ENCODE assay signal across 8 mouse cellular contexts in the genomic region with DNA sequence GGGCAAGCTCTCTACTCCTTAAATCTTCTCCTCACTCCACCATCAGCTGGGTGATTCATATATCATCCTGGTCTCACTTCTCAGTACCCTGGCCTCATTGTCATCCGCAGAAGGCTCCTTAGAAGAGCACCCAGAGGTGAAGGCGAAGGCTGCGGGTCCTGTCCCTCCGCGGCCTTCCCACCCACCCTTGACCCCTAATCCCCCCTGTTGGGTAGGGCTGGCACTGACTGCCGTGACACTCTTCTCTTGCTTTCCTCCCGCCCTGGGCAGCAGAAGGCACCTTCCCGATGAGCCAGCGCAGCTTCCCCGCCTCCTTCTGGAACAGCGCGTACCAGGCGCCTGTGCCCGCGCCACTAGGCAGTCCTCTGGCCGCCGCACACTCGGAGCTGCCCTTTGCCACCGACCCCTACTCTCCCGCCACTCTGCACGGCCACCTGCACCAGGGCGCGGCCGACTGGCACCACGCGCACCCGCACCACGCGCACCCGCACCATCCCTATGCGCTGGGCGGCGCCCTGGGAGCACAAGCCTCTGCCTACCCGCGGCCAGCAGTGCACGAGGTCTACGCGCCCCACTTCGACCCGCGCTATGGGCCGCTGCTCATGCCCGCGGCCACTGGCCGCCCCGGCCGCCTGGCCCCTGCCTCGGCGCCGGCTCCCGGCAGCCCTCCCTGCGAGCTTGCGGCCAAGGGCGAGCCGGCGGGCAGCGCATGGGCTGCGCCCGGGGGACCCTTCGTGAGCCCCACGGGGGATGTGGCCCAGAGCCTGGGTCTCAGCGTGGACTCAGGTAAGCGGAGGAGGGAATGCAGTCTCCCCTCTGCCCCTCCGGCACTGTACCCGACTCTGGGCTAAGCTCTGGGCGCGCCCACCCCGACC. TPM values are rescaled to one million over a fixed set of nuclear protein-coding genes. Genes with fewer than 3 reads are reported as not detected.
DNase-seq lines count a peak whose midpoint lies in the region; ATAC-seq lines count a peak whose summit lies in the region.

No protein-coding gene starts in this region.

- H3K36me3 ChIP-seq in megakaryocyte, embryonic 14.5 days (replicated peaks; ENCODE audit: low read length): no peaks in the 10 kb centered on the region
- no peaks in the 10 kb centered on the region for H3K36me3 ChIP-seq in limb, embryonic 10.5 days
- no peaks in the 10 kb centered on the region for H3K36me3 ChIP-seq in stomach, embryonic 15.5 days

- no peak for ATAC-seq in megakaryocyte, adult 5-6 weeks (ENCODE audit: poor library complexity, severe bottlenecking)
- peak; percentile 61; the same call in 1 of the 2 replicates for ATAC-seq in stomach, embryonic 15.5 days (ENCODE audit: insufficient read depth, low FRiP score, low read depth)
- no peak for ATAC-seq in activated CD4-positive, CD25-positive, alpha-beta regulatory T cell, adult 4 months

- WGBS in limb, embryonic 10.5 days: under 1% methylated on average over 68 of the region's 68 CpGs
- WGBS in stomach, embryonic 15.5 days: 2% methylated on average over 67 of the region's 68 CpGs

- H3K4me2 ChIP-seq in stomach, embryonic 15.5 days: peak overlapping the region; percentile 74

- peaks cover 8% of the 10 kb centered on the region; the same call in 1 of the 2 replicates for H3K9me3 ChIP-seq in megakaryocyte, embryonic 14.5 days
- no peaks in the 10 kb centered on the region for H3K9me3 ChIP-seq in limb, embryonic 10.5 days (replicated peaks)
- H3K9me3 ChIP-seq in stomach, embryonic 15.5 days: no peaks in the 10 kb centered on the region

- 0 out of 2 replicates have a peak overlapping the region, but pooled peaks have one; percentile 42 for H3K27ac ChIP-seq in limb, embryonic 10.5 days
- H3K27ac ChIP-seq in stomach, embryonic 15.5 days: no peak overlapping the region

- H3K4me1 ChIP-seq in megakaryocyte, embryonic 14.5 days: peaks cover 8% of the 10 kb centered on the region
- peaks cover 15% of the 10 kb centered on the region for H3K4me1 ChIP-seq in limb, embryonic 10.5 days
- peaks cover 14% of the 10 kb centered on the region for H3K4me1 ChIP-seq in stomach, embryonic 15.5 days

- peak; percentile 8 for DNase-seq in adrenal gland, postnatal 25 days
- no peak for DNase-seq in adrenal gland, postnatal 36 days
- peak; percentile 60 for DNase-seq in limb, embryonic 10.5 days (ENCODE audit: low spot score)
- no peak for DNase-seq in Muller cell, postnatal 12 days (ENCODE audit: inconsistent ontology term)

- peak overlapping the region; percentile 33 for H3K4me3 ChIP-seq in megakaryocyte, embryonic 14.5 days (replicated peaks)
- peak overlapping the region; percentile 53 for H3K4me3 ChIP-seq in limb, embryonic 10.5 days
- peak overlapping the region; percentile 30 for H3K4me3 ChIP-seq in stomach, embryonic 15.5 days (replicated peaks)

- peaks cover 70% of the 10 kb centered on the region for H3K27me3 ChIP-seq in megakaryocyte, embryonic 14.5 days (replicated peaks)
- peaks cover 100% of the 10 kb centered on the region for H3K27me3 ChIP-seq in limb, embryonic 10.5 days (ENCODE audit: low read depth, poor library complexity, severe bottlenecking)
- H3K27me3 ChIP-seq in stomach, embryonic 15.5 days (replicated peaks): peaks cover 77% of the 10 kb centered on the region

- no peak overlapping the region for H3K9ac ChIP-seq in stomach, embryonic 15.5 days

RNA-seq across cellular contexts. Expression of a gene that starts 5.1 kb away (rescaled TPM):
- not detected in 2 replicates for total RNA-seq in adrenal gland, postnatal 25 days (2021)
- not detected for total RNA-seq in adrenal gland, postnatal 36 days (2021)
- not detected in 2 replicates for polyA plus RNA-seq in megakaryocyte, embryonic 14.5 days (2012; ENCODE audit: insufficient read depth, low replicate concordance)
- not detected in 2 replicates for total RNA-seq in megakaryocyte, adult 5-6 weeks (2015)
- total RNA-seq in megakaryocyte, adult 5-6 weeks (2017): not detected in 2 replicates
- 1.2 and 4.2 TPM in 2 replicates for polyA plus RNA-seq in limb, embryonic 10.5 days (2016; fragmentation: Nextera tagmentation; extraction: Ambion mirVana)
- polyA plus RNA-seq in stomach, embryonic 15.5 days (2015; fragmentation: Nextera tagmentation; extraction: Ambion mirVana): 0.08 and 0.55 TPM in 2 replicates
- not detected for polyA plus RNA-seq in activated CD4-positive, CD25-positive, alpha-beta regulatory T cell, adult 4 months (2017; shearing (Covaris generic))

Comparison
In these comparisons a context has a peak if more than half of its experiments do, and no peak if none do; other contexts are left out.
1. DNase-seq: peak in adrenal gland, postnatal 25 days (single experiment) and limb, embryonic 10.5 days (single experiment); none in adrenal gland, postnatal 36 days (0 of 2) and Muller cell, postnatal 12 days (single experiment).
2. Peak in every context shown above with its lines, with median percentiles within 50 percentile points of each other: H3K4me3 ChIP-seq.